Mouse (Mus musculus): ENCODE measurements around the gene AL732309.1. TPM values are rescaled to one million over a fixed set of nuclear protein-coding genes. Genes with fewer than 3 reads are reported as not detected.

Gene AL732309.1
- polyA plus RNA-seq, 1 experiment = 1.3 TPM

GRCm38 (mm10) chr2:25287927-25288649 lies 41.4 kb upstream of the AL732309.1 start, which contains the start of gene Tmem210:
TSS of gene Tmem210 (plus strand) at chr2:25288145.
- TF ChIP-seq CTCF (IDR thresholded peaks at IDR 0.05; ENCODE audit: low read depth, low read length) = no peak
- TF ChIP-seq POLR2A (IDR thresholded peaks at IDR 0.05; ENCODE audit: borderline replicate concordance, low read depth, low read length) = no peak
- Histone ChIP-seq H3K4me3 (ENCODE audit: insufficient read depth, low read length) (no peak within 1 kb of the TSS), H3K4me1 (ENCODE audit: control insufficient read depth, insufficient read depth, low read length) (no peaks in the 10 kb centered on the region), H3K27ac (ENCODE audit: insufficient read depth, low read depth, low read length) (no peak within 1 kb of the TSS)

GRCm38 (mm10) chr2:25286837-25287636 lies 40.4 kb upstream of the AL732309.1 start:
- Histone ChIP-seq H3K4me3 (ENCODE audit: insufficient read depth, low read length) (no peak overlapping the region), H3K4me1 (ENCODE audit: control insufficient read depth, insufficient read depth, low read length) (no peaks in the 10 kb centered on the region), H3K27ac (ENCODE audit: insufficient read depth, low read depth, low read length) (no peak overlapping the region)
- no peak for TF ChIP-seq CTCF (IDR thresholded peaks at IDR 0.05; ENCODE audit: low read depth, low read length)
- no peak for TF ChIP-seq POLR2A (IDR thresholded peaks at IDR 0.05; ENCODE audit: borderline replicate concordance, low read depth, low read length)

GRCm38 (mm10) chr2:25286314-25286713 lies 39.7 kb upstream of the AL732309.1 start:
- TF ChIP-seq POLR2A (IDR thresholded peaks at IDR 0.05; ENCODE audit: borderline replicate concordance, low read depth, low read length) (no peak), CTCF (IDR thresholded peaks at IDR 0.05; ENCODE audit: low read depth, low read length) (no peak)
- no peak overlapping the region for H3K27ac ChIP-seq (ENCODE audit: insufficient read depth, low read depth, low read length)
- no peaks in the 10 kb centered on the region for H3K4me1 ChIP-seq (ENCODE audit: control insufficient read depth, insufficient read depth, low read length)
- H3K4me3 ChIP-seq (ENCODE audit: insufficient read depth, low read length) = no peak overlapping the region

- H3K4me3 ChIP-seq (ENCODE audit: insufficient read depth, low read length) = no peak overlapping the region
- H3K4me1 ChIP-seq (ENCODE audit: control insufficient read depth, insufficient read depth, low read length) = no peaks in the 10 kb centered on the region
- H3K27ac ChIP-seq (ENCODE audit: insufficient read depth, low read depth, low read length) = no peak overlapping the region
- TF ChIP-seq CTCF (IDR thresholded peaks at IDR 0.05; ENCODE audit: low read depth, low read length) (no peak), POLR2A (IDR thresholded peaks at IDR 0.05; ENCODE audit: borderline replicate concordance, low read depth, low read length) (no peak)
Measured at GRCm38 (mm10) chr2:25285551-25285950, 38.9 kb upstream of the AL732309.1 start.

- Histone ChIP-seq H3K4me1 (ENCODE audit: control insufficient read depth, insufficient read depth, low read length) (no peaks in the 10 kb centered on the region), H3K27ac (ENCODE audit: insufficient read depth, low read depth, low read length) (no peak overlapping the region), H3K4me3 (ENCODE audit: insufficient read depth, low read length) (no peak overlapping the region)
- TF ChIP-seq POLR2A (IDR thresholded peaks at IDR 0.05; ENCODE audit: borderline replicate concordance, low read depth, low read length) (no peak), CTCF (IDR thresholded peaks at IDR 0.05; ENCODE audit: low read depth, low read length) (peak; percentile 68)
Measured at GRCm38 (mm10) chr2:25278928-25279882, 32.5 kb upstream of the AL732309.1 start.

- peaks cover 10% of the 10 kb centered on the region for H3K4me1 ChIP-seq (ENCODE audit: control insufficient read depth, insufficient read depth, low read length)
- TF ChIP-seq POLR2A (IDR thresholded peaks at IDR 0.05; ENCODE audit: borderline replicate concordance, low read depth, low read length) (no peak), CTCF (IDR thresholded peaks at IDR 0.05; ENCODE audit: low read depth, low read length) (no peak)
- H3K27ac ChIP-seq (ENCODE audit: insufficient read depth, low read depth, low read length) = no peak overlapping the region
Measured at GRCm38 (mm10) chr2:25273010-25273409, 26.3 kb upstream of the AL732309.1 start.

GRCm38 (mm10) chr2:25272515-25272914 lies 25.9 kb upstream of the AL732309.1 start:
- Histone ChIP-seq H3K27ac (ENCODE audit: insufficient read depth, low read depth, low read length) (no peak overlapping the region; the same call in 1 of the 2 replicates), H3K4me1 (ENCODE audit: control insufficient read depth, insufficient read depth, low read length) (peaks cover 11% of the 10 kb centered on the region), H3K4me3 (ENCODE audit: insufficient read depth, low read length) (peak overlapping the region; percentile 81)
- TF ChIP-seq POLR2A (IDR thresholded peaks at IDR 0.05; ENCODE audit: borderline replicate concordance, low read depth, low read length) (0 out of 2 replicates have a peak, but pooled peaks have one; percentile 21), CTCF (IDR thresholded peaks at IDR 0.05; ENCODE audit: low read depth, low read length) (no peak)

More at GRCm38 (mm10) chr2:25273010-25273409, 26.3 kb upstream of the AL732309.1 start:
- peak overlapping the region; percentile 81 for H3K4me3 ChIP-seq (ENCODE audit: insufficient read depth, low read length)

- TF ChIP-seq POLR2A (IDR thresholded peaks at IDR 0.05; ENCODE audit: borderline replicate concordance, low read depth, low read length) (peak; percentile 39; the same call in 1 of the 2 replicates), CTCF (IDR thresholded peaks at IDR 0.05; ENCODE audit: low read depth, low read length) (no peak)
- Histone ChIP-seq H3K4me1 (ENCODE audit: control insufficient read depth, insufficient read depth, low read length) (peaks cover 17% of the 10 kb centered on the region), H3K27ac (ENCODE audit: insufficient read depth, low read depth, low read length) (peak within 1 kb of the TSS; percentile 67), H3K4me3 (ENCODE audit: insufficient read depth, low read length) (peak within 1 kb of the TSS; percentile 81)
Measured at GRCm38 (mm10) chr2:25271827-25272511, 25.3 kb upstream of the AL732309.1 start, which contains the start of the genes Ssna1 and Anapc2. TSS of gene Ssna1 (minus strand) at chr2:25272438. TSS of gene Anapc2 (plus strand) at chr2:25272478.

Measured in bone marrow macrophage, adult 2 months (primary cell).